In genomic region chr4:99651823-99652450, GRCm38 (mm10) we compare ENCODE assay signal across 24 mouse cellular contexts. TPM values are rescaled to one million over a fixed set of nuclear protein-coding genes. Genes with fewer than 3 reads are reported as not detected.
A peak's percentile ranks its signal among the peaks of the same experiment; 100 is the strongest.
DNase-seq lines count a peak whose midpoint lies in the region; ATAC-seq and TF ChIP-seq lines count a peak whose summit lies in the region.
"Had no signal": no experiment of that assay in that cellular context is flagged by ENCODE, and none has a peak within 500 bp of the region (broad histone marks: within the 10 kb centered on the region; RNA-seq: fewer than 3 reads in every experiment).

No protein-coding gene starts in this region.

- intact Hi-C loops in heart, postnatal 25 days (cut with DNase I) = no loop called here

- no peak overlapping the region for H3K9ac ChIP-seq in limb, embryonic 11.5 days (ENCODE audit: low read length)
- peak overlapping the region; percentile 54; the same call in 1 of the 2 replicates for H3K9ac ChIP-seq in neural tube, embryonic 13.5 days
- H3K9ac ChIP-seq: forebrain, embryonic 15.5 days; intestine, embryonic 15.5 days; limb, embryonic 12.5 days; liver, embryonic 15.5 days had no signal

- H3K36me3 ChIP-seq in limb, embryonic 11.5 days (ENCODE audit: control insufficient read depth, insufficient read depth, low read length) = no peaks in the 10 kb centered on the region
- H3K36me3 ChIP-seq in limb, embryonic 10.5 days = no peaks in the 10 kb centered on the region
- no peaks in the 10 kb centered on the region for H3K36me3 ChIP-seq in neural tube, embryonic 13.5 days
- H3K36me3 ChIP-seq: forebrain, embryonic 15.5 days; heart, embryonic 10.5 days; intestine, embryonic 15.5 days; limb, embryonic 12.5 days; liver, embryonic 15.5 days had no signal

- no peak for ATAC-seq in limb, embryonic 11.5 days (ENCODE audit: insufficient number of reproducible peaks, low FRiP score, low TSS enrichment, low read depth)
- no peak for ATAC-seq in neural tube, embryonic 13.5 days (ENCODE audit: low read depth)
- ATAC-seq: forebrain, embryonic 15.5 days; lung, postnatal 0 days had no signal

- H3K27ac ChIP-seq in limb, embryonic 11.5 days (replicated peaks; ENCODE audit: low read depth, low read length) = no peak overlapping the region
- H3K27ac ChIP-seq in limb, embryonic 10.5 days = no peak overlapping the region
- peak overlapping the region; percentile 68 for H3K27ac ChIP-seq in neural tube, embryonic 13.5 days (replicated peaks)
- H3K27ac ChIP-seq: forebrain, embryonic 15.5 days; heart, embryonic 10.5 days; intestine, embryonic 15.5 days; left cerebral cortex, adult 2 months; limb, embryonic 12.5 days; liver, embryonic 15.5 days had no signal

- H3K4me3 ChIP-seq in limb, embryonic 11.5 days (ENCODE audit: low read depth, low read length) = no peak overlapping the region
- no peak overlapping the region for H3K4me3 ChIP-seq in limb, embryonic 10.5 days
- H3K4me3 ChIP-seq in neural tube, embryonic 13.5 days = peak overlapping the region; percentile 45; the same call in 1 of the 2 replicates
- H3K4me3 ChIP-seq: left cerebral cortex, adult 2 months; liver, embryonic 15.5 days had no signal

- no peaks in the 10 kb centered on the region; the same call in 1 of the 2 replicates for H3K4me1 ChIP-seq in limb, embryonic 11.5 days (ENCODE audit: control insufficient read depth, insufficient read depth, low read length)
- peaks cover 32% of the 10 kb centered on the region for H3K4me1 ChIP-seq in limb, embryonic 10.5 days
- H3K4me1 ChIP-seq in neural tube, embryonic 13.5 days (replicated peaks) = peaks cover 21% of the 10 kb centered on the region

- H3K4me2 ChIP-seq in limb, embryonic 11.5 days (ENCODE audit: low read depth, severe bottlenecking) = no peak overlapping the region
- H3K4me2 ChIP-seq in neural tube, embryonic 13.5 days = peak overlapping the region; percentile 47
- H3K4me2 ChIP-seq: liver, embryonic 15.5 days had no signal

- no peak for TF ChIP-seq POLR2A in brain, embryonic 14.5 days (IDR thresholded peaks at IDR 0.05; ENCODE audit: borderline replicate concordance, extremely low read depth, insufficient read depth, insufficient read length, poor library complexity, severe bottlenecking)

- no peak for TF ChIP-seq CTCF in brain, embryonic 14.5 days (IDR thresholded peaks at IDR 0.05; ENCODE audit: borderline replicate concordance, extremely low read depth, insufficient read depth, insufficient read length)

- DNase-seq in heart, adult 11 months = peak; percentile 77
- no peak for DNase-seq in heart, postnatal 25 days (ENCODE audit: low spot score)
- peak; percentile 49 for DNase-seq in limb, embryonic 11.5 days (ENCODE audit: low spot score)
- no peak for DNase-seq in limb, embryonic 10.5 days (ENCODE audit: low spot score)
- DNase-seq in brain, embryonic 14.5 days (ENCODE audit: low read depth) = peak; percentile 34
- DNase-seq in urinary bladder, postnatal 14 days (ENCODE audit: low spot score) = no peak
- no peak for DNase-seq in adrenal gland, adult 8-10 months
- DNase-seq: gastrocnemius, postnatal 25 days; layer of hippocampus, adult 9-11 months; right cerebral cortex, postnatal 14 days; spleen, adult 18-20 months had no signal

- no peaks in the 10 kb centered on the region for H3K9me3 ChIP-seq in limb, embryonic 11.5 days (ENCODE audit: control insufficient read depth, low read length)
- H3K9me3 ChIP-seq in limb, embryonic 10.5 days (replicated peaks) = no peaks in the 10 kb centered on the region
- no peaks in the 10 kb centered on the region for H3K9me3 ChIP-seq in neural tube, embryonic 13.5 days
- H3K9me3 ChIP-seq: forebrain, embryonic 15.5 days; heart, embryonic 10.5 days; intestine, embryonic 15.5 days; limb, embryonic 12.5 days; liver, embryonic 15.5 days had no signal

- peaks cover 84% of the 10 kb centered on the region for H3K27me3 ChIP-seq in limb, embryonic 11.5 days (ENCODE audit: control insufficient read depth, insufficient read depth, low read length)
- peaks cover 98% of the 10 kb centered on the region for H3K27me3 ChIP-seq in limb, embryonic 10.5 days (ENCODE audit: low read depth, poor library complexity, severe bottlenecking)
- peaks cover 98% of the 10 kb centered on the region for H3K27me3 ChIP-seq in neural tube, embryonic 13.5 days
- H3K27me3 ChIP-seq: CH12.LX had no signal

- WGBS in limb, embryonic 11.5 days = 15% methylated on average over 10 of the region's 10 CpGs
- WGBS in limb, embryonic 10.5 days = 18% methylated on average over 10 of the region's 10 CpGs
- WGBS in neural tube, embryonic 13.5 days = 11% methylated on average over 10 of the region's 10 CpGs

RNA-seq across cellular contexts. Expression of gene Foxd3, which starts 4.2 kb away (rescaled TPM):
- total RNA-seq in heart, postnatal 25 days (2021) = under 1 TPM; 0.60 to 0.98 TPM
- polyA plus RNA-seq in limb, embryonic 11.5 days (2014; fragmentation: Nextera tagmentation; extraction: Ambion mirVana) = 0.21 and 0.44 TPM in 2 replicates
- polyA plus RNA-seq in limb, embryonic 10.5 days (2016; fragmentation: Nextera tagmentation; extraction: Ambion mirVana) = 0.06 and 0.08 TPM in 2 replicates
- polyA plus RNA-seq in brain, embryonic 14.5 days (2012; rRNA removed) = 1.4 and 3.2 TPM in 2 replicates
- polyA plus RNA-seq in neural tube, embryonic 13.5 days (2015; fragmentation: Nextera tagmentation; extraction: Ambion mirVana) = 3.7 and 3.8 TPM in 2 replicates
- total RNA-seq in adrenal gland, adult 8-10 months (2022) = under 1 TPM; 0.21 to 0.86 (median 0.60) TPM
- total RNA-seq: CH12.LX; left cerebral cortex, adult 2 months; megakaryocyte, adult 5-6 weeks had no signal
- polyA plus RNA-seq: kidney, embryonic 14.5 days; liver, embryonic 15.5 days; midbrain, postnatal 0 days; thymus, postnatal 0 days had no signal

Comparison
In these comparisons a context has a peak if more than half of its experiments do, and no peak if none do; other contexts are left out.
1. DNase-seq: peak in heart, adult 11 months (single experiment), limb, embryonic 11.5 days (single experiment) and brain, embryonic 14.5 days (single experiment); none in heart, postnatal 25 days (single experiment), limb, embryonic 10.5 days (single experiment), urinary bladder, postnatal 14 days (single experiment) and adrenal gland, adult 8-10 months (single experiment).